Mouse (Mus musculus) adrenal gland (tissue): Measurements from ENCODE around the gene Psmb5.
"Not testable (repeated sequence)": the region's sequence is repeated elsewhere in the genome, so short reads cannot be mapped to it uniquely, and the experiment has no call there.

Experiments
- intact Hi-C: fragments of 180-260 bp; cut with DNase I; formaldehyde crosslinking; loops from one replicate; pipeline ENCODE4 v1.15.1; 2025

The Psmb5 gene

DNA sequence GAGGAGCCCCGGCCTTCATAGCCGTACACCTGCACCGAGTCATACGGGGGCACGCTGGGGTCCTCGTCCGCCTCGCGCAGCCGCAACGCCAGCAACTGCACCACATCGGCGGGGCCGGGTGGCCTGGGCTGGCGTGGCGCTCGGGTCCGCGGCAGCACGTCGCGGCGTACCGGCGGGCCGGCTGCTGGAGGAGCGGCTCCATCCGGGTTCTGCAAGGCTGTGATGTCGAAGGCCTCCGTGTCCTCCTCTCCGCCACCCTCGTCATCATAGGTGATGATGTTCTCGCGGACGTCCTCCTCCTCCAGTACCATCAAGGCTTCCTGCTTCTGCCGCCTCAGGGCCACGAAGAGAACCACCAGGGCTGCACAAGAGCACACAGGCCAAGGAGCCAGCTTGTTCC lies 14.4 kb upstream of the Psmb5 start:
- intact Hi-C loops: no loop called here

DNA sequence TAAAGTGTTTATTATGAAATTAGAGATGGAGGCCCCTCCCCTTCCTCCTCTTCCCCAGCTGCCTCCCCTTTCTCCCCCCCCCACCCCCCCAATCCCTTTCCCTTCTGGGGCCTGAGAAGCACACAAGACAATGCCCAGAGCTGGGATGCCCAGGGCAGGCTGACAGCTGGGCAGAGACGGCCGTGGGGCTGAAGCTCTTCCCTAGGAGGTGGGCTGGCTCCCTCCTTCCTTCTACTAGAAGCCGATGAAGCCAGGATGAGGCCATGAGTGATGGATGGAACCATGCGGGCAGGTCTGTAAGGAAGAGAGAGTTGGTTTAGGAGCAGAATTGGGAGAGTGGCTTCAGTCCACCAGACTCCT lies 13.4 kb upstream of the Psmb5 start:
- intact Hi-C loops: no loop called here

DNA sequence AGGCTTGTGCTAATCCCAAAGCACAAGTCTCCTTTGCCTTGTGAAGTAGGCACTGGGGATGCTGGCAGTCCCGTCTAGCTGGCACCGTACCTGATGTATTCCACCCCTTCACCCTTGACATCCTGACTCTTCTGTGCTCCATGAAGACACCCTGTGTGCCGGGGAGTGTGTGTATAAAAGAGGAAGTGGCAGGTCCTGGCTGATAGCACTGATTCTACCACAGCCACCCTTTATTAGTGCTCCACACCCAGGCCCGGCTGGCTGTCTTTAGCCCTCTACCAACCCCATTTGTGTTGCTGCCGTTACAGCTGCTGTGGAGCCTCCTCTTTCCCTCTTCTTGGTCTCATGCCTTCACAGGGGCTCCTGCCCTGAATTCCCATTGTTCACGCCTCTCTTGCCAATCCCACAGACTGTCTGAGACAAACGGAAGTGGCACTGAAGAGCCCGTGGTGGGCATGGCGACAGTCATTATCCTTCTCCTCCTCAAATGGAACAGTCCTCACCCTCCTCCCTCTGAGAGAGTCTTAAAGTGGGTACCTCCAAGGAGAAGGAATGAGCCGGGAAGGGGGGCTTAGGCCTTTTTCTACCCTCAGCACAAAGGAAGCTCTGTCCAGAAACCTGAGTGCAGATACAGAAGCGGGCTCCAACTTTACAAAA lies 12.9 kb upstream of the Psmb5 start:
- intact Hi-C loops: no loop called here

DNA sequence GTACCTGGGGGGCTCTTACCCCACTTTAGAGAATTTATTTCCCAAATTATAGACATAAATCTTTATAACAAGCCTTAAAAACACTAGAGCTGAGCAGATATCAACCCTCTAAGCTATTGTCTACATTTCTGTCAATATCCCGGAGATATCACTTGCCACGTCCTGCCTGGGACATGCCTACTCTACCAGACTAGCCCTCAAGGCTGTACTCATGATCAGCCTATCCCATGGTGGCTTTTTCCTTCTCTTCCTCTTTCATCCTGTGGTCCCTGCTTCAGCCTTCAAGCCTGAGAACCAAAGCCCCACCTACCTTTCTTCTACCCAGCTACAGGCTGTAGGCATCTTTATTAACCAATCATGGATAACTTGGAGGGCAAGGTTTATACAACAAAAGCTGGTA lies 12.0 kb upstream of the Psmb5 start:
- intact Hi-C loops: no loop called here

DNA sequence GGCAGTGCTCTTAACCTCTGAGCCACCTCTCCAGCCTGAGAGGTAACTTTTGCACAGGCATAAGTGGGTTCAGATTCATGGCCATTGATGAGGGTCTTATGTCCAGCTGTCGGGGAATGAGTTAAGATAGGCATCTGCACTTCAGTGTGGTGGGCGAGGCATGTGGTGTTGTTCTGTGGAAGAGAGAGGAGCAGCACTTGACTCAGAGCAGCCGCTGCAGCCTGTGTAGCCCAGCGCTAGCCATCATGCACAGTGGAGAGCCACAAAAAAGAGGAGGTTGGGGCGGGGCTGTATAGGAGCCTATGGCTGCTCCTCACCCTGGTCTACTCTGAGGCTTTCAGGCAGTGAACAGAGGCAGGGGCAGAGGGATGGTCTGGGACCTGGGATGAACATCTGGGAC lies 10.3 kb upstream of the Psmb5 start:
- intact Hi-C loops: no loop called here

DNA sequence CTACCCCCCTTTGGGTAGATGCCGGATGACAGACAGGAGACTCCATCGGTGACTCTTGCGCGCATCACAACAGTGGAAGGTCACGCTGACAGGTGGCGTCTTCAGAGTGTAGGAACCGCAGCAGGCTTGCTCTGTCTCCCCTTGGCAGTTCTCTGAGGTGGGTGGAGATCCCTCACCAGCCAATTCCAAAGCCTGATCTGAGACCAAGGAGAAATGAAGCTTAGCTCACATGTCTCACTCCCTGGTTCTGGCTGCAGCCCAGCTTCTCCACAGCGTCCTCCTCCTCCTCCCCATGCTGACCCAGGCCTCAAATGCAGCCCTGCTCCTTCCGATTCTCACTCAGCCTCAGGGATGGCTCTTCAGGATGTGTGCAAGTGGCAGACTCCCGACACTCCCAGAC lies 7.2 kb upstream of the Psmb5 start:
- intact Hi-C loops: no loop called here

DNA sequence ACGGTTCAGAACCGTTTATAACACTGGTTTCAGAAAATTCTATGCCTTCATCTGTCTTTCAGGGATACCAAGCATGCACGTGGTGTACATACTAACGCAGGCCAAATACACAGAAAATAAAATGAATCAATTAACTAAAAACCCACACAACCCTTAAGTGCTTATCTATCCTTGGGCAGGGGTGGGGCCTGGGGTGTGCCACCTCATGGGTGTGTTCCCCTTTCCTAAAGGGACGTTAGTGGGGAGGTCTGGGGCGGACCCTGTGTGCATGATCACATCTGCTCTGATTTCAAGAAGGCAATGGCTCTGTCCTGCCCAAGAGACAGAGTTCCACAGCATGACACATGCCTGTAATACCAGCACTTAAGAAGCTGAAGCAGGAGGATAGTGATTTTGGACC lies 5.5 kb upstream of the Psmb5 start:
- intact Hi-C loops: no loop called here

DNA sequence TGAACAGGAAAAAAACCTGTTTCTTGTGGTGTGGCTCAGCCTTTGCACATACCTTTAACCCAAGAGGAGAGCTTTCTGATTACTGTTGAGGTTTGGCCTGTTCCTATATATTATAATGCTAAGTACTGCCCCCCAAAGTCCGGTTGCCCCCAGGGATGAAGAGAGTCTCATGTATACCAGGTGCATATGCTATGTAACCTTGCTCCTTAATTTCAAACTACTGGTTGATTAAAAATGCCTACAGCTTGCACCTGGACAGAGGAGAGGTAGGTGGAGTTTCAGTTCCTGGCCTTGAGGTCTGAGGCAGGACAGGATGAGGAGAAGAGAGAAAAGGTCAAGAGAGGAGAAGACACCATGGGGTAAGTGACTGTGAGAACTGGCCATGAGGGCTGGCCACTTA lies 3.3 kb upstream of the Psmb5 start, which contains the start of gene Psmb11:
Gene Psmb11 (plus strand): TSS at position 301 of the 400 bp plus-strand sequence.
- intact Hi-C loops: no loop called here

DNA sequence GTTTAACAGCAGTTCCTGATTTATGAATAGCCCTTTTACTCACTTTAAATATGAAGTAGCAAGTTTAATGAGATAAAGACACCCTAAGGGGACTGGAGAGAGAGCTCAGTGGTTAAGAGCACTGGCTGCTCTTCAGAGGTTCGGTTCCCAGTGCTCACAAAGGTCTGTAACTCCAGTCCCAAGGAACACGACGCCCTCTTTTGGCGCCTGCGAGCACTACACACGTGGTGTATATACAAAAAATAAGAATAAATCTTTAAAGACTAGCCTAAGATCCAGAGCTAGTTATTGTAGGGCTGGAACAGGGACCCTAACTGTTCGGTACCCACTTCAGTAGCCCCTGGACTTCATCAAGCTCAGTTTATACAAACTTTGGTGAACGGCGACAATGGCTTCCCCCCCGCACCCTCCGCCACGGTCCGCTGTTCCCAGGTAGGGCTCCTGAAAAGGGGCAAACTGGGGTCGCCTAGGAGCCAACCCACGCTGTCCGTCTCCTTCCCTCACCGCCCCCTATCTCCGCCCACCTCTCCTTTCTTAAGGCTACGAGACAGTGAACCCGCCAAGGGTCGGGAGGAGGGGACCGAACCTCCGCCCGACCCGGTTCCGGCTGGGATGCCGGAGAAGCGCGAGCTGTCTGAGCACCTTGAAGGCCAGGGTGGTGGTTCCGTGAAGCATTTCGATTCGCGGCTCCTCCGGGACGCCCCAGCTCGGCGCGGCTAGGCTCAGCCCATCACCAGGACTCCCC lies 498 bp downstream of the Psmb5 start:
- intact Hi-C loops: no loop called here

DNA sequence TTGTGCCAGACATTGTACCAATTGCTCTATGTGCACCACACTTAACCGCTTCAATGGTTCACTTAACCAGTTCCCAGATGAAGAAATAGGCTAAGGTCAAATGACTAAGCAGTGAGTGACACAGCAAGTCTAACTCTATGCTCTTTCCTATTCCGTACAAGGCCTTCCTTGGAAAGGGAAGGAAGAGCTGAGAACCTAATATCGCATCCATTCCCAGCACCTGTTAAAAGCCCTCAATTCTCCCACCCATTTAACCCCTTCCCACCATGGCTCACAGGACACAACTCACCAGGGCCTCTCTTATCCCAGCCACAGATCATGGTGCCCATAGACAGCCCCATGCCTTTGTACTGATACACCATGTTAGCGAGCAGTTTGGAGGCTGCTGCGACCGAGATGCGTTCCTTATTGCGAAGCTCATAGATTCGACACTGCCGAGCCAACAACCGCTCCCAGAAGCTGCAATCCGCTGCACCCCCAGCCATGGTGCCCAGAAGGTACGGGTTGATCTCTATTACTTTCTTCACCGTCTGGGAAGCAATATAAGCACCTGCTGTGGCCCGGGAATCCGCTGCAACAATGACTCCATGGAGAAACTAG lies 1.5 kb downstream of the Psmb5 start:
- intact Hi-C loops: no loop called here

DNA sequence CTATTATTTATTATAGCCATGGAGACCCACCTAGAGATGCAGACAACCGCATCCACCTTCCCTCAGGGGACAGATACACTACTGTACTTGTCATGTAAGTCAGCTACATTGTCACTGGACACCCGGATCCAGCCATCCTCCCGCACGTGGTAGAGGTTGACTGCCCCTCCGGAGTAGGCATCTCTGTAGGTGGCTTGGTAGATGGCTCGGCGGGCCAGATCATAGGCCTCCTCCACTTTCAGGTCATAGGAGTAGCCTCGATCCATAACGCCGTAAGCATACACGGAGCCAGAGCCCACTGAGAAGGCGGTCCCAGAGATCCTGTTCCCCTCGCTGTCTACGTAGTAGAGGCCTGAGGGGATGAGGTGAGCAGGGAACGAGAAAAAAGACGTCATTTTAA lies 3.7 kb downstream of the Psmb5 start:
- intact Hi-C loops: not testable (repeated sequence)

DNA sequence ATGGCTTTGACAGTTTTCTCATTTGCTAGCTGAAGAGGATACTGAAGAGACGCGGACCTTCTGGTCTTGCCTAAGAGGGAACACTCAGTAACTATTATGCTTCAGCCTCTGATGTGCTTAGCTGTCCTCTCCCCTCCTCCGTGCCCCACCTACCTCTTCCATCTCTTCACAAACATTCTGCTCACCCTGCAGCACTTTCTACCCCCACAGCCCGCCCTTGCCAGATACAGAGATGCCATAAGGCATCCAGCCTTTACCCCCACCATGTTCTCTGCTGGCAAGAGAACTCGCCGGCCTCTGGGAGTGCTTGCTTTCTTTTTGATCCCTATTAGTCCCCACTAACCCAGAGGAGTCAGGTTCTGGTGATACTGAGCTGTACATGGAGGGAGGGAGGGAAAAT lies 7.2 kb downstream of the Psmb5 start:
- intact Hi-C loops: loop anchor here (2.0 kb wide), 1 partner anchor 32 kb away; no protein-coding TSS in a partner anchor

DNA sequence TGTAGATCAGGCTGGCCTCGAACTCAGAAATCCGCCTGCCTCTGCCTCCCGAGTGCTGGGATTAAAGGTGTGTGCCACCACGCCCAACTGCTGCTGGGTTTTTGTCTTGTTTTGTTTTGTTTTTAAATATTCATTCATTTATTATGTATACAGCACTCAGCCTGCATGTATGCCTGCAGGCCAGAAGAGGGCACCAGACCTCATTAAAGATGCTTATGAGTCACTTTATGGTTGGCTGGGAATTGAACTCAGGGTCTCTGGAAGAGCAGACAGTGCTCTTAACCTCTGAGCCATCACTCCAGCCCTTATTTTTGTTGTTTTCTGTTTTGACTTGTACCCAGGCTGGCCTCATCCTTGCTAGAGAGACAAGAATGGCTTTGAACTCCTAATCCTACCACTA lies 7.9 kb downstream of the Psmb5 start:
- intact Hi-C loops: loop anchor here (2.0 kb wide), 1 partner anchor 33 kb away; no protein-coding TSS in a partner anchor

DNA sequence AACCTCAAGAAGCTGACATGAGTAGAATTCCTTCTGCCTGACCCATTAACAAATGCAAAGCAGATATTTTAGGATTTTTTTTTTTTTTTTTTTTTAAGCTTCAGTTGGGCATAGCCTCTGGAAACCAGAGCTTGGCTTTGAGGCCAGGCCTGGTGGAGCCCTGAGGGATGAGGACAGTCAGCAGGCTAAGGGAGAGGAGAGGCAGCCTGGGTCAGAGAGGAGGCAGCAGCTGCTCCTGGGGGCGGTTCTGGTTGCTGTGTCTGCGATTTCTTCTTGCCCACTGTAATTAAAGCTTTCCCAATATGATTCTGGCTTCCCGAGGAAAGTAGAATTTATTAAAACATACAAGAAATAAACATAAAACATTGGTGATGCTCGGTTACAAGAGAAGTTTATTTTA lies 8.6 kb downstream of the Psmb5 start:
- intact Hi-C loops: no loop called here

DNA sequence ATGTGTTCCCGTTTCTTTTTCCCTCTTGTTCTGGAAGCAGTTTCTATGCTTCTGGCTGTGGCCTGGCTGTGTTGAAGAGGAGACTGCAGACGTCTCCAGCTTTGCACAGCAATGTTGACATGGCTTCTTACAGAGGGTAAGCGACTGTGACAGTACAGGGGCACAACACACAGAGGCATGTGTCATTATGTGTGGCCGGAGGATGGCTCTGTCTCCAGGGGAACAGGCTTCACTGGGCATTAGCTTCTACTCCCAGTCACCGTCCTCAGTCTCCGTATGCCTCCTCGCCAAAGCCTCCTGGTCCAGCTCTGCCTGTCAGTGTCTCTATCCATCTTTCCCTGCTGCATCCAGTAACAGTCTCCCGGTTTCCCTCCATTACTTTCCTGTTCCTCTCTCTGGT lies 10.6 kb downstream of the Psmb5 start:
- intact Hi-C loops: no loop called here

DNA sequence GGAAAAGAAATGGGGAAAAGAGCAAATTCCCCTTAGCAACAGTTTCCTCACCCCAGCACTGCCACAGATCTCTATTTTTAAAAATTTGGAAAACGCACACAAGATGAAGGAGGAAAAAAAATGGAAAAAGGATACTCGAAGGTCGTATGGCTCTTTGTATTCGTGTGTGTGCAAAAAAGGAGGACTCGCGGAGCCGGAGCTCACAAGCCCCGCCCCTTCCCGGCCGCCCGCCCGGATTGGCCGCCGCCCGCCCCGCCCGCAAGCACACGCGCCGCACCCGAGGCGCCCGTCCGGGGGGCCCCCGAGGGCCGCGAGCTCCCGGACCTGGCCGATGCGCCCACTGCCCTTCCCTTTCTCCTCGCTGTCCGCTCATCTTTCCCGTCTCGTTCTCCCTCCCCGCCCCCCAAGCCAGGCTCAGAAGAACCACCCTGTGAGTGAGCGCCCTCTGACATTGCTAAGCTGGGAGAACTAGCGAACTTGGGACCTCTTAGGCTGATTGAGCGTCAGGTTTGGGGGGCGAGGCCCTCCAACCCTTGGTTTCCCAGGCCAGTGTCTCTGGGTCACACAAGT lies 12.0 kb downstream of the Psmb5 start, which contains the start of gene 4931414P19Rik:
Gene 4931414P19Rik (minus strand): TSS at position 242 of the 570 bp plus-strand sequence.
- intact Hi-C loops: no loop called here

DNA sequence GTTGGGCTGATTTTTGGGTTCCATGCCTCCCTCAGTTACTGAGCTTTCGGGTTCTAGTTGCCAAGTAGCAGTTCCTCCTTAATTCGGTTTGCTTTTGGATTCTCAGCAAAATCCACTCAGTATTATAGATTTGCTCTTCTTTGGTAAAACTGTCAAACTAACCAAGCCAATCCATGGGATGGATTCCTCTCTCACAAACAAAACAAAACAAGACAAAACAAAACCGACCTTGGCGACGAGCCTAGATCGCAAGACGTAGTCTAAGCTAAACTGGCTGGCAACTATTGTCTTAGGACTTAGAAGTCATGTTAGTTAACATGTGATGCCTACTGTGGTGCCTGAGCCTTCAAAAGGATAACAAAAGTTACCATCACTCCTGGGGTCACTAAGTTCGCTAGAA lies 14.1 kb downstream of the Psmb5 start:
- intact Hi-C loops: no loop called here

DNA sequence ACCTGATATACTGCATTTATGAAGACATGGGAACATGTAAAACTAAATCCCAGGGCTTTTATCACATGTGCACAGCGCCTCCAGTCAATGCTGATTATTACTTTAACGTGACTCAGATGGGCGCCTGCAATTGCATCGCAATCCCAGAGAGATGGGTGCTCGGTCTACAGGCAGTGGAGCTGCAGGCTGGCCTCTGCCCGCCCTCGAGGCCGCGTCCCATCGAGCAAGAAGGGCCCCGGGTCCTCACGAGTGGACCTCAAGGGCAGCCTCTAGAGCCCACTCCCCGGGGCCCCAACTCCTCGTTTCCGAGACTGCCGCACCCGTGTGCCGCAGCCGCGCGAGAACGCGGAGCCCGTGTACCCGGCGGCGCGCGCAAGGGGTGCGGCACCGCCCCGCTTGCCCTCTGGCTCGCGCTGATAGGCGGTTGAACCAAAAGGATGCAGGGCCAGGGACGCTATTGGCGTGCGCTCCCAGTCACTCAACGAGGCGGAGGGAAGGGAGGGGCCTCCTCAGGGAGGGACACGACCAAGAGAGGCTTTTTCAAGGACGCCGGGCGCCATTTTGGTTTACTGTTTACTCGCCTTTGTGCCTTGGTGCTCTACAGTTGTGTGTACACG lies 14.7 kb downstream of the Psmb5 start:
- intact Hi-C loops: no loop called here

DNA sequence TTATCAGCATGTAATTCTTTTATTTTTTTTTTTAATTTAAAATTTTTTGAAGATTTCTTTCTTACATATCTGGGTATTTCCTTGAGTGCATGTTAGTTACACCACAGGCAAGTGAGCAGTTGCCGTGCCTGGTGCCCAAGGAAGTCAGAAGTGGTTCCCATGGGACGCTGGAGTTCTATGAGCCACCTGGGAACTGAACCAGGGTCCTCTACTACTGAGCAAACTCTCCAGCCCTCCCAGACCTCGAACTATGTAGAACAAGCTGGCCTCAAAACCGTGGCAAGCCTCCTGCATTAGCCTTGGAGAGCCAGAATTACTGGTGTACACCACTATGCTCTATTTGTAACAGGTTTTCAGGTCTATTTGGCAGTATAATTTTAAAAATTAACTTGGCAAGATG lies 15.2 kb downstream of the Psmb5 start:
- intact Hi-C loops: no loop called here

DNA sequence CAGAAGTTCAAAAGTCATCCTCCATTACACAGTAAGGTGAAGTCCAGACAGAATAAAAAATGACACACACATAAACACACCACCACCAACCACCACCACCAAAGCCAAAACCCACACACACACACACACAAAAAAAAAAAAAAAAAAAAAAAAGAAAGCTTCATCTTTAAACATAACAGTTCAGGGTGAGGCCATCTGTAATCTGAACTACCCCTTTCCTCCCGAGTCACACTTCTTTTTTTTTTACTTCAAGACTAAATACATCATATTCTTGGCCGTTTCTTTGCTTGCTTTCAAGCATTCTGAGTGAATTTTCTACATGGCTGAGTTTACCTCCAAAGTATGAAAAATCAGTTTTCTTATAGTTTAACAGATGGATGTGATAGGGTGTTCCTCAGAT lies 16.2 kb downstream of the Psmb5 start:
- intact Hi-C loops: no loop called here

DNA sequence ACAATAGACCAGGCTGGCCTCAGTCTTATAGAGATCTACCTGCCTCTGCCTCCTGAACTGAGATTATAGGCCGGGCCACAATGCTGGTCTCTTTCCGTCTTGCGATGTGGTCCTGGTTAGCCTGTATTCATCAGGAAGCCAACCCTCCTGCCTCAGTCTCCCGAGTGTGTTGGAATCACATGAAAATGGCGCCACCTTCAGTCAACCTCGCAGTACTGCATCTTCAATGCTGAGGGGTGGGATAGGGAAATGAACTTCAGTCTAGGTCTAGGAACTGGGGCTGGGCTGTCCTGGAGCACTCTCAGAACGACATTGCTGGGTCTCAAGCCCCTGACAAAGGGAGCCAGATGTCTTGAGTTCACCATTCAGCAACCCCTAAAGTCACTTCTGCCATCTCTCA lies 20.7 kb downstream of the Psmb5 start:
- intact Hi-C loops: no loop called here
